Mouse (Mus musculus) MEL (cell line): ENCODE measurements around the gene 9130008F23Rik. TPM values are rescaled to one million over a fixed set of nuclear protein-coding genes. Genes with fewer than 3 reads are reported as not detected.

Source experiments
- DNase-seq: peaks from one replicate; pipeline ENCODE4 v3.0.0; 2011; ENCODE audit warnings: low read depth, low spot score
- H3K27ac ChIP-seq: 2 replicates; pipeline ENCODE4 v1.5.1; 2012; ENCODE audit warnings: low read depth, mild to moderate bottlenecking, control low read depth, low read length, moderate library complexity; ENCODE audit not compliant: control insufficient read depth
- H3K27me3 ChIP-seq, 2 experiments: fragments of 150-350 bp in 1 of 2; sonication (generic) in 1 of 2; 2 replicates each; pipeline ENCODE4 v1.6.1; 2012; ENCODE audit warnings: low read length in 2 of 2, mild to moderate bottlenecking in 2 of 2, improper control_type of control experiment in 1 of 2, moderate library complexity in 1 of 2; ENCODE audit not compliant: insufficient read depth in 2 of 2, control insufficient read depth in 1 of 2
- H3K36me3 ChIP-seq, 2 experiments: 2 replicates each; pipeline ENCODE4 v1.6.1; 2012 to 2014; ENCODE audit warnings: low read length in 2 of 2, improper control_type of control experiment in 1 of 2, inconsistent platforms in 1 of 2, mild to moderate bottlenecking in 1 of 2; ENCODE audit not compliant: insufficient read depth in 2 of 2, control insufficient read depth in 1 of 2
- H3K4me1 ChIP-seq, 2 experiments: fragments of 150-350 bp in 1 of 2; sonication (generic) in 1 of 2; 2 replicates each; pipeline ENCODE4 v1.6.1; 2012; ENCODE audit warnings: low read length in 2 of 2, improper control_type of control experiment in 1 of 2, mild to moderate bottlenecking in 1 of 2; ENCODE audit not compliant: insufficient read depth in 2 of 2, control insufficient read depth in 1 of 2
- H3K4me3 ChIP-seq, 2 experiments: fragments of 150-350 bp in 1 of 2; sonication (generic) in 1 of 2; 2 replicates each; pipeline ENCODE4 v1.5.1; 2012; ENCODE audit warnings: low read depth in 2 of 2, low read length in 2 of 2, mild to moderate bottlenecking in 2 of 2, moderate library complexity in 2 of 2, control low read depth in 1 of 2, improper control_type of control experiment in 1 of 2; ENCODE audit not compliant: control insufficient read depth in 1 of 2, insufficient read depth in 1 of 2
- H3K79me2 ChIP-seq: 2 replicates; pipeline ENCODE4 v1.6.1; 2012; ENCODE audit warnings: mild to moderate bottlenecking, low read length, moderate library complexity; ENCODE audit not compliant: control insufficient read depth, poor library complexity, insufficient read depth
- H3K9ac ChIP-seq: 2 replicates; pipeline ENCODE4 v1.6.1; 2012; ENCODE audit warnings: low read depth, mild to moderate bottlenecking, control low read depth, low read length, moderate library complexity; ENCODE audit not compliant: control insufficient read depth, poor library complexity, severe bottlenecking
- H3K9me3 ChIP-seq: fragments of 150-350 bp; sonication (generic); replicated peaks from 2 replicates; pipeline ENCODE4 v1.6.1; 2012; ENCODE audit warnings: mild to moderate bottlenecking, low read length, improper control_type of control experiment, moderate library complexity; ENCODE audit not compliant: insufficient read depth
- CTCF ChIP-seq, 3 experiments: IDR thresholded peaks in 2 of 3; conservative IDR thresholded peaks in 1 of 3; 2 replicates each; pipeline ENCODE4 v1.5.1; 2011 to 2012; ENCODE audit warnings: low read length in 3 of 3, low read depth in 2 of 3, mild to moderate bottlenecking in 2 of 3, improper control_type of control experiment in 1 of 3, inconsistent platforms in 1 of 3, mixed read lengths in 1 of 3, moderate library complexity in 1 of 3; ENCODE audit not compliant: control insufficient read depth in 1 of 3, insufficient read depth in 1 of 3, poor library complexity in 1 of 3, severe bottlenecking in 1 of 3
- E2F4 ChIP-seq: IDR thresholded peaks from 2 replicates; pipeline ENCODE4 v1.6.1; 2011; ENCODE audit warnings: low read depth, low read length, improper control_type of control experiment, borderline replicate concordance
- EP300 ChIP-seq, 2 experiments: IDR thresholded peaks; 2 replicates each; pipeline ENCODE4 v1.6.1; 2011; ENCODE audit warnings: improper control_type of control experiment in 2 of 2, low read length in 2 of 2, low read depth in 1 of 2, mild to moderate bottlenecking in 1 of 2
- GATA1 ChIP-seq: IDR thresholded peaks from 2 replicates; pipeline ENCODE4 v1.6.1; 2011; ENCODE audit warnings: low read depth, low read length, improper control_type of control experiment
- KAT2A ChIP-seq: conservative IDR thresholded peaks from 2 replicates; pipeline ENCODE4 v1.6.1; 2012; ENCODE audit warnings: low read depth, low read length, improper control_type of control experiment, inconsistent platforms
- MEF2A ChIP-seq: IDR thresholded peaks from 2 replicates; pipeline ENCODE4 v1.6.1; 2014; ENCODE audit warnings: low read depth, mild to moderate bottlenecking, inconsistent platforms, low read length, improper control_type of control experiment; ENCODE audit not compliant: poor library complexity, insufficient replicate concordance, severe bottlenecking; ENCODE audit errors: extremely low read depth
- MYB ChIP-seq: IDR thresholded peaks from 2 replicates; pipeline ENCODE4 v1.6.1; 2011; ENCODE audit warnings: mild to moderate bottlenecking, low read depth, low read length, improper control_type of control experiment
- RAD21 ChIP-seq: IDR thresholded peaks from 2 replicates; pipeline ENCODE4 v1.6.1; 2011; ENCODE audit warnings: mild to moderate bottlenecking, low read depth, low read length, improper control_type of control experiment
- RCOR1 ChIP-seq: IDR thresholded peaks from 2 replicates; pipeline ENCODE4 v1.6.1; 2012; ENCODE audit warnings: low read depth, mild to moderate bottlenecking, inconsistent platforms, low read length, improper control_type of control experiment
- SMC3 ChIP-seq: IDR thresholded peaks from 2 replicates; pipeline ENCODE4 v1.6.1; 2011; ENCODE audit warnings: low read depth, low read length, improper control_type of control experiment
- TAL1 ChIP-seq: IDR thresholded peaks from 2 replicates; pipeline ENCODE4 v1.6.1; 2012; ENCODE audit warnings: mild to moderate bottlenecking, inconsistent platforms, low read length, moderate library complexity, mixed read lengths
- TCF12 ChIP-seq: IDR thresholded peaks from 2 replicates; pipeline ENCODE4 v1.6.1; 2014; ENCODE audit warnings: low read depth, mild to moderate bottlenecking, inconsistent platforms, low read length, improper control_type of control experiment, moderate library complexity
- ZC3H11A ChIP-seq: IDR thresholded peaks from 2 replicates; pipeline ENCODE4 v1.6.1; 2012; ENCODE audit warnings: low read depth, mild to moderate bottlenecking, inconsistent platforms, low read length, improper control_type of control experiment
- ZKSCAN1 ChIP-seq: IDR thresholded peaks from 2 replicates; pipeline ENCODE4 v1.6.1; 2012; ENCODE audit warnings: low read depth, mild to moderate bottlenecking, inconsistent platforms, low read length, improper control_type of control experiment, moderate library complexity
- ZMIZ1 ChIP-seq: IDR thresholded peaks from 2 replicates; pipeline ENCODE4 v1.6.1; 2012; ENCODE audit warnings: low read depth, mild to moderate bottlenecking, inconsistent platforms, low read length, improper control_type of control experiment, moderate library complexity
- polyA plus RNA-seq, 2 experiments: library from polyadenylated mRNA; stranded (reverse) in 1 of 2; unstranded in 1 of 2; fragments of >175 nt in 1 of 2; fragments of >200 nt in 1 of 2; gene quantifications; 2 replicates each; pipeline versions ENCODE4 v1.2.1 to v1.2.4; 2012; ENCODE audit warnings: low replicate concordance in 2 of 2, low read depth in 1 of 2; ENCODE audit not compliant: insufficient read length in 2 of 2, insufficient read depth in 1 of 2, missing spikeins in 1 of 2
- total RNA-seq: library from RNA; depleted of rRNA; stranded (reverse); fragments of 300-350 nt; gene quantifications from 2 replicates; pipeline ENCODE4 v1.2.3, GENCODE M21; 2012

9130008F23Rik gene
- total and polyA plus RNA-seq, 3 experiments: 1.1 to 1.3 TPM; not detected in 1

DNA sequence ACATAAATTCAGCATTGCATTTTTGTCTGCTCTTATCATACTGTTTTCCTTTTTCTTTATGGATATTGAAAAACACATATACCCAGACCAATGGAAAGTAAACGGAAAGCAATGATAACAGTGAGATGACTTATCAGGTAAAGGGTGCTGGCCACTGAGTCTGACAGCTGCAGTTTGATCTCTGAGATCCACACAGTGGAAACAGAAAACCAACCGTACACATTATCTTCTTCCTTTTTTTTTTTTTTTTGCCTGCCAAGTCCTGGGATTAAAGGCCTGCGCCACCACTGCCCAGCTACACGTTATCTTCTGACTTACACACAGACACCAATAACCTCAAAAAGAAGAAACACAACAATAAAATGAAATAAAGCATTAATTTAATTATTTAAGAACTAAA lies 23.0 kb upstream of the 9130008F23Rik start (continued):
- 0 out of 2 replicates have a peak, but pooled peaks have one; percentile 8 for TF ChIP-seq TAL1
- no peak for TF ChIP-seq E2F4
- TF ChIP-seq EP300 (IDR thresholded peaks at IDR 0.05; ENCODE audit: low read depth in 1 of 2, low read length in 2 of 2): peak; percentile 95 to 96
- TF ChIP-seq MYB: peak; percentile 95

GRCm38 (mm10) chr17:40899783-40900363 lies 19.5 kb upstream of the 9130008F23Rik start:
- no peaks in the 10 kb centered on the region for H3K79me2 ChIP-seq
- H3K9ac ChIP-seq: no peak overlapping the region
- peaks cover 0 to 19% of the 10 kb centered on the region in 2 experiments; a peak in 2 of 4 replicates for H3K36me3 ChIP-seq
- no peak overlapping the region for H3K27ac ChIP-seq
- peaks cover 4 to 8% of the 10 kb centered on the region in 2 experiments for H3K4me1 ChIP-seq
- DNase-seq: no peak
- H3K9me3 ChIP-seq: no peaks in the 10 kb centered on the region
- H3K27me3 ChIP-seq: no peaks in the 10 kb centered on the region
- H3K4me3 ChIP-seq: no peak overlapping the region
- TF ChIP-seq EP300 (IDR thresholded peaks at IDR 0.05; ENCODE audit: low read depth in 1 of 2, low read length in 2 of 2) (peak in 1 of 2 experiments; percentile 17; a peak in 1 of 4 replicates), TCF12 (peak; percentile 45; the same call in 1 of the 2 replicates), RCOR1 (no peak), ZMIZ1 (no peak), GATA1 (0 out of 2 replicates have a peak, but pooled peaks have one; percentile 22)

GRCm38 (mm10) chr17:40896863-40897262 lies 16.5 kb upstream of the 9130008F23Rik start:
- peak; percentile 81 for DNase-seq
- TF ChIP-seq ZKSCAN1 (no peak), RAD21 (peak; percentile 86), ZC3H11A (peak; percentile 94), CTCF (IDR thresholded peaks at IDR 0.05 in 2 of 3, conservative IDR thresholded peaks at IDR 0.05 in 1 of 3; ENCODE audit: control insufficient read depth in 1 of 3, insufficient read depth in 1 of 3, low read depth in 2 of 3, low read length in 3 of 3, poor library complexity in 1 of 3, severe bottlenecking in 1 of 3) (peak in 2 of 3 experiments; percentile 45 to 77; a peak in 4 of 6 replicates), MEF2A (no peak), KAT2A (no peak), TAL1 (no peak), SMC3 (peak; percentile 88)
- H3K9ac ChIP-seq: no peak overlapping the region
- H3K27ac ChIP-seq: no peak overlapping the region
- no peaks in the 10 kb centered on the region for H3K79me2 ChIP-seq
- H3K9me3 ChIP-seq: no peaks in the 10 kb centered on the region
- H3K36me3 ChIP-seq: no peaks in the 10 kb centered on the region; a peak in 1 of 4 replicates
- H3K4me3 ChIP-seq: no peak overlapping the region
- no peaks in the 10 kb centered on the region for H3K27me3 ChIP-seq
- H3K4me1 ChIP-seq: no peaks in the 10 kb centered on the region
